Mouse (Mus musculus) G1E-ER4 (cell line): Measurements from ENCODE around the gene Mpig6b. TPM values are rescaled to one million over a fixed set of nuclear protein-coding genes. Genes with fewer than 3 reads are reported as not detected.

Experiments used
- GATA1 ChIP-seq: IDR thresholded peaks from one replicate; pipeline ENCODE4 v1.8.0; 2012; ENCODE audit warnings: low read length, inconsistent platforms
- polyA plus RNA-seq: library from polyadenylated mRNA; stranded (reverse); fragments of >175 nt; gene quantifications from 2 replicates; pipeline ENCODE4 v1.2.3, GENCODE M21; 2012

Gene Mpig6b
- polyA plus RNA-seq, 1 experiment, result not detected

- TF ChIP-seq GATA1, result no peak
These were observed 44.7 kb downstream of the Mpig6b start for GRCm38 (mm10) chr17:35021163-35021808.

DNA sequence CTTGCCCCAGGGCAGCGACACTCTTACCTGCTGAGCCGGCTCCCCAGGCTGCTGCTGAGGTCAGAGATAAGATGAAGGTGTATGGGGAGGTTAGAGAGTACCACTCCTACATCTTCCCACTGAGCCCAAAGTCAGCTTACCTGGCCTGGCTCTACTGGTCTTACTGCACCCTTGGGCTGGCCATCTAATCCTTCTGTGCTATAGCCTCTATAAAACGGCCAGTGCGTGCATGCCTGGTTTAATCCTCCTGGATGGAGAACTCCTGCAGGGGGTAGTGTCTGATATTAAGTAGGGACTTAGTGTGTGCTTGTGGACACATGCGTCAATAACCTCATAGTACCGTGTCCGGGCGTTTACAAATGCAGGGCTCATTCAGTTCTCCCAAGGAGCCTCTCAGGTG lies 45.4 kb downstream of the Mpig6b start:
- TF ChIP-seq GATA1, result no peak

DNA sequence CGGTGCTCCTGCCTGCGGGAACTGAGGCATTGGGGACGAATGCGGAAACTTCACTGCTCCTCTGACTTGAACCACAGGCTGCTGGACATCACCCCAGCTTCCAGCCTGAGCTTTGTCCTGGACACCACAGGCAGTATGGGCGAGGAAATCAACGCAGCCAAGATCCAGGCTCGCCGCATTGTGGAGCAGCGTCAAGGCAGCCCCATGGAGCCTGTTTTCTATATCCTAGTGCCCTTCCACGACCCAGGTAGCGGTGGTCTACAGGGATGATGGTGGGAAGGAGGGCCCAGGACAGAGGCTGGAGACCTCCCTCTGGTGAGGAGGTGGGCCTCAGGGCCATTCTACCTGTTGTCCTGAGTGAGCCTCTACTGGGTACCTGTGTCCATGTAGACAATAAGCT lies 46.1 kb downstream of the Mpig6b start:
- no peak for TF ChIP-seq GATA1

DNA sequence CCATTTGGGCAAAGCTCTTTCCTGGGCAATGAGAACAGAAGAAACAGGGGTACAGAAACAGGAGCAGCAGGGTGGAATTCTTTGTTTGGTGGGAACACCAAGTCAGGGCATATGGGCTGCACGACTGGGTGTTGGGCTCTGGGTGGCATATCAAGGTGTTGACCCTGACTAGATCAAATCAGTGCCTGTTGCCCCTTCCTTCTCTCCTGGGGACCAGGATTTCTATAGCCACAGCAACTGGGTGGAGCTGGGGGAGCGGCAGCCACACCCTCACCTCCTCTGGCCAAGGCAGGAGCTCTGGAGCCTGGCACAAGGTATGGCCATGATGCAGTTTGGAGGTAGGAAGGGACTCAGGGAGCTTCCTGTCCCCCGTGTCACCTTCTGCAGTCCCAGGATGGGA lies 47.8 kb downstream of the Mpig6b start:
- TF ChIP-seq GATA1, result no peak

GRCm38 (mm10) chr17:35017706-35018030 lies 48.3 kb downstream of the Mpig6b start:
- no peak for TF ChIP-seq GATA1

- no peak for TF ChIP-seq GATA1
These were observed 48.9 kb downstream of the Mpig6b start for GRCm38 (mm10) chr17:35016791-35017705.

DNA sequence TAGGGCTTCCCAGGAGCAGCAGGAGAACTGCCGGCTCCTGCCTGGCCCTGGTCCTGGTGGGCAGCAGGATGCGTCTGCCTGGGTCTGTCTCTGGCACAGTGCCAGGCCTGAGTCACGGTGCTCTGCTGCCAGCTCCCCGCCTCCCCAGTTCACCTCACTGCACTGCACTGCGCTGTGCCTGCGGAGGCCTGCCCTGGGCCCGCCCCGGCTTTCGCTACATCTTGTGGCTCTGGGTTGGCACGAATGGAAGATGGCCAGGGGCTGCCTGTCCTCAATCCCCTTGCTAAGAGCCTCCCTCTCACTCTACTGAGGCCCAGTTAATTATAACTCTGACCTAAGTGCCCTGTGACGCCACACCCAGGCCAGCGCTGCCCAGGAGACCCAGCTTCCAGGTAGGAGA lies 49.6 kb downstream of the Mpig6b start, which contains the start of gene Vwa7:
Gene Vwa7, plus strand, starts transcription at position 204 of the 400 bp plus-strand sequence.
- no peak for TF ChIP-seq GATA1

- TF ChIP-seq GATA1, result no peak
These were observed 50.7 kb downstream of the Mpig6b start for GRCm38 (mm10) chr17:35015296-35015695.

DNA sequence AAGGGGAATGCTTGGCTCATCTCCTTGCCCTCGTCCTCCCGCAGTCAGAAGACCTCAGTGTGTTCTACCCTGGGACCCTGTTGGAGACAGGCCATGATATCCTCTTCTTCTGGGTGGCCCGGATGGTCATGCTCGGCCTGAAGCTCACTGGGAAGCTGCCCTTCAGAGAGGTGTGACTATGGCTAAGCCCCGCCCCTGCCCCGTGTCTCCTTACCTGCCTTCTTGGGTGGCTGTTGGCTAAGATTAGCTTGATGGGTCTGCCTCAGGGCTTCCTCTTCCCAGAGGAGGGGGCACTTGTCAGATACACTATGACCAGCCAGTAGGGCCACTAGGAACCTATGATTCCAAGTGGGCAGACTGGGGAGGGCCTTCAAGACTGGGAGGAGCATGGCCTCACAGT lies 52.8 kb downstream of the Mpig6b start:
- no peak for TF ChIP-seq GATA1

Other genes starting within 250 kb of the Mpig6b start
- 52.4 and 52.9 TPM in 2 replicates for gene Stk19, start 229.2 kb downstream of the Mpig6b start, polyA plus RNA-seq
- gene Dxo, start 229.2 kb downstream of the Mpig6b start, polyA plus RNA-seq, result 47.6 and 78.7 TPM in 2 replicates
- gene Skiv2l, start 216.0 kb downstream of the Mpig6b start, polyA plus RNA-seq, result 62.2 and 65.4 TPM in 2 replicates
- gene Nelfe, start 215.8 kb downstream of the Mpig6b start, polyA plus RNA-seq, result 375 and 385 TPM in 2 replicates
- gene Cfb, start 203.7 kb downstream of the Mpig6b start, polyA plus RNA-seq, result not detected in 2 replicates
- gene Zbtb12, start 186.7 kb downstream of the Mpig6b start, polyA plus RNA-seq, result 24.4 and 27.6 TPM in 2 replicates
- not detected in 2 replicates for gene Gm20547, start 184.1 kb downstream of the Mpig6b start, polyA plus RNA-seq
- 0.49 and 1.3 TPM in 2 replicates for gene C2, start 167.9 kb downstream of the Mpig6b start, polyA plus RNA-seq
- gene Ehmt2, start 167.7 kb downstream of the Mpig6b start, polyA plus RNA-seq, result 352 and 449 TPM in 2 replicates
- gene Slc44a4, start 151.7 kb downstream of the Mpig6b start, polyA plus RNA-seq, result not detected in 2 replicates
- 12.3 and 17.6 TPM in 2 replicates for gene Neu1, start 134.9 kb downstream of the Mpig6b start, polyA plus RNA-seq
- 0.33 and 0.36 TPM in 2 replicates for gene Hspa1b, start 106.9 kb downstream of the Mpig6b start, polyA plus RNA-seq
- gene Gm20481, start 96.3 kb downstream of the Mpig6b start, polyA plus RNA-seq, result 0.12 TPM in 1 of 2 replicates, not detected in the other
- gene Hspa1a, start 94.0 kb downstream of the Mpig6b start, polyA plus RNA-seq, result not detected in 2 replicates
- 0.02 TPM in 1 of 2 replicates, not detected in the other for gene Hspa1l, start 93.5 kb downstream of the Mpig6b start, polyA plus RNA-seq
- 309 and 320 TPM in 2 replicates for gene Lsm2, start 84.3 kb downstream of the Mpig6b start, polyA plus RNA-seq
- gene Vars, start 65.2 kb downstream of the Mpig6b start, polyA plus RNA-seq, result 965 and 1,080 TPM in 2 replicates
- 1.0 and 1.4 TPM in 2 replicates for gene Vwa7, start 49.6 kb downstream of the Mpig6b start, polyA plus RNA-seq
- gene Sapcd1, start 38.2 kb downstream of the Mpig6b start, polyA plus RNA-seq, result 40.3 and 64.9 TPM in 2 replicates
- gene Msh5, start 19.4 kb downstream of the Mpig6b start, polyA plus RNA-seq, result 7.0 and 7.1 TPM in 2 replicates
- gene Clic1, start 16.2 kb downstream of the Mpig6b start, polyA plus RNA-seq, result 168 and 216 TPM in 2 replicates
- 156 and 185 TPM in 2 replicates for gene Ddah2, start 7.1 kb downstream of the Mpig6b start, polyA plus RNA-seq
- not detected in 2 replicates for gene Ly6g6c, start 796 bp downstream of the Mpig6b start, polyA plus RNA-seq
- not detected in 2 replicates for gene Ly6g6e, start 10.7 kb upstream of the Mpig6b start, polyA plus RNA-seq
- 0.22 TPM in 1 of 2 replicates, not detected in the other for gene Ly6g6d, start 11.9 kb upstream of the Mpig6b start, polyA plus RNA-seq
- gene Ly6g6f, start 19.4 kb upstream of the Mpig6b start, polyA plus RNA-seq, result 0.05 and 0.06 TPM in 2 replicates
- gene Abhd16a, start 23.1 kb upstream of the Mpig6b start, polyA plus RNA-seq, result 112 and 148 TPM in 2 replicates
- gene Ly6g5c, start 42.1 kb upstream of the Mpig6b start, polyA plus RNA-seq, result not detected in 2 replicates
- 0.08 and 0.15 TPM in 2 replicates for gene Ly6g5b, start 49.2 kb upstream of the Mpig6b start, polyA plus RNA-seq
- gene Gpank1, start 55.3 kb upstream of the Mpig6b start, polyA plus RNA-seq, result 62.0 and 85.8 TPM in 2 replicates
- 66.1 and 68.9 TPM in 2 replicates for gene Csnk2b, start 55.9 kb upstream of the Mpig6b start, polyA plus RNA-seq
- 11.4 and 13.3 TPM in 2 replicates for gene D17H6S53E, start 60.2 kb upstream of the Mpig6b start, polyA plus RNA-seq
- 0.23 and 0.27 TPM in 2 replicates for gene Apom, start 65.9 kb upstream of the Mpig6b start, polyA plus RNA-seq
- gene Bag6, start 69.0 kb upstream of the Mpig6b start, polyA plus RNA-seq, result 685 and 826 TPM in 2 replicates
- gene Prrc2a, start 98.7 kb upstream of the Mpig6b start, polyA plus RNA-seq, result 1,478 and 1,496 TPM in 2 replicates
- not detected in 2 replicates for gene Aif1, start 109.9 kb upstream of the Mpig6b start, polyA plus RNA-seq
- gene Lst1, start 122.3 kb upstream of the Mpig6b start, polyA plus RNA-seq, result 0.39 and 0.49 TPM in 2 replicates
- gene Ltb, start 128.3 kb upstream of the Mpig6b start, polyA plus RNA-seq, result 0.09 and 0.12 TPM in 2 replicates
- not detected in 2 replicates for gene Tnf, start 135.8 kb upstream of the Mpig6b start, polyA plus RNA-seq
- not detected in 2 replicates for gene Lta, start 139.2 kb upstream of the Mpig6b start, polyA plus RNA-seq
- gene Gm16181, start 154.7 kb upstream of the Mpig6b start, polyA plus RNA-seq, result not detected in 2 replicates
- 2.2 and 2.7 TPM in 2 replicates for gene Atp6v1g2, start 167.5 kb upstream of the Mpig6b start, polyA plus RNA-seq
- 39.6 and 44.3 TPM in 2 replicates for gene Nfkbil1, start 169.6 kb upstream of the Mpig6b start, polyA plus RNA-seq
- 326 and 338 TPM in 2 replicates for gene Ddx39b, start 175.6 kb upstream of the Mpig6b start, polyA plus RNA-seq
- 56.7 and 69.0 TPM in 2 replicates for gene H2-D1, start 196.5 kb upstream of the Mpig6b start, polyA plus RNA-seq